Mouse (Mus musculus): ENCODE data around the gene Fn3krp.

Fn3krp gene

DNA sequence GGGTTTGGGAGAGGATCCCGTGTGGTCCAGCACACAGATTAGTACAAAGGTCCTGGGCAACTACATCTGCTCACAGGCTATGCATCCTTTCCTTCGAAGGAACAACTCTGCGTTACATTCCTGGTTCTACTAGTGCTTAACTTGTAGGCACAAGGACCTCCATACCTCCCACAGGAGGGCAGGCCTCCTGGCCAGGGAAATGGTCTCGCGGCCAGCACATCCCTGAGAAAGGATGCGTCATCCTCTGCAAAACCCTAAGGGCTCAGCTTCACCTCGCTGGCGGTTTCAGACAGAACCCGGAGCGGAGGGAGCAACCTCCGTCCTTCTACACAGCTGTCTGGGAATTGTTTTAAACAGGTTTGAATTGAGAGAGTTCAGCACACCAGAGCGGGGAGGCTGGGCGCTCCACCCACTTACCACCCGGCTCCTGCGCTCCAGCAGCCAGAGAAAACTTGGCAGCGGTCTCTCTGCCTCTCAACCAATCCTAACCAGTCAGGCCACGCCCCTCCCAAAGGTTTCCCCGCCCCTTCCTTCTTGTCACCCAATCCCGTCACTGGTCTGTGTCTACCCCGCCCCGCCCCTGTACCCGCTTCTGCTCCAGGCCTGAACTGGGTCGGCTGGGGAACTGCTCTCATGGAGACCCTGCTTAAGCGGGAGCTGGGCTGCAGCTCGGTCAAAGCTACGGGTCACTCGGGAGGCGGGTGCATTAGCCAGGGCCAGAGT, at the start of gene Fn3krp:
Gene Fn3krp, plus strand, starts transcription at position 572 of the 723 bp plus-strand sequence.
- in situ Hi-C loops (cut with MboI): no loop called here

DNA sequence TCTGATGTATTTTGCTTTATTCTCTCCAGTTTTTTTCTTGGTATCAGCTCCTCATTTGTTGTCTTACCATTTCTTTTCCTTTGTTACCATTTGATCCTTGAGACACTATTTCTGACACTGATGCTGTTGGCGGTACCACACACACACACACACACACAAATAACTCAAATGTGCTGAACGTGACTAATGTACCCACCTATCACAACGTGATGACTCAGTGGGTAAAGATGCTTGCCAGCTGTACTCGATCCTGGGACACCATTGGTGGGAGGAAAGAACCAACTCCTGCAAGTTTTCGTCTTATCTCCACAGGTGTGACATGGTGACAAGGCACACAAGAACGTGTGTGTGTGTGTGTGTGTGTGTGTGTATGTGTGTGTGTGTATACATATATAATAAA, 47.9 kb upstream of the Fn3krp start:
- in situ Hi-C loops (cut with MboI): no loop called here

DNA sequence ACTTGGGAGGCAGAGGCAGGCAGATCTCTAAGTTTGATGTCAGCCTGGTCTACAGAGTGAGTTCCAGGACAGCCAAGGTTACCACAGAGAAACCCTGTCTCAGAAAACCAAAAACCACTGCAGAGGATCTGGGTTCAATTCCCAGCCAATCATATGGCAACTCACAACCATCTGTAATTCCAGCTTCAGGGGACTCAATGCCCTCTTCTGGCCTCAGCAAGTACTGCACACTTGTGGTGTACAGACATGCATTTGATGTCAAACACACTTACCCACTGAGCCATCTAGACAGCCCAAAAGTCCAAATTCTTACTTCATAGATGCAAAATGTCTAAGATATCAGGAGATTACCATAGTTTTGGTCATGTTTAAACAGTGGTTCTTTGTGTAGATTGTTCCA, 42.6 kb upstream of the Fn3krp start:
- in situ Hi-C loops (cut with MboI): no loop called here

DNA sequence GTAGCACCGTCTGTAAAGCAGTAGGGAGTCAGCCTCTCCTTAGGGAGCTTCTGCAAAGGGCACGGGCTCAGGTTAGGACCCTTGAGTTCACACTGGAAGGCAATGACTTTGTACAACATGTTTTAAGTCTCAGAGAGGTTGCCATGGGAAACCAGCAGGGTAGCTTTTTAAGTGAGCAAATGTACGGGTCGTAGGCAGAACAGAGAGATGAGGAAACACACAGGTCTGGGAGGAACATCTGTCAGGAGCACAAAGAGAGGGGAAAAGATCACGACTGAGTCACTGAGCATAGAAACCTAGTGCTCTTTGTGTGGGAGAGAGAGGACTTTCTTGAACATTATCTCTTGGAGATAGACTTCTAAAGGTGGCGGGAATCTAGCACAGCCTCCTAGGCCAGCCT, 40.9 kb upstream of the Fn3krp start:
- in situ Hi-C loops (cut with MboI): no loop called here

DNA sequence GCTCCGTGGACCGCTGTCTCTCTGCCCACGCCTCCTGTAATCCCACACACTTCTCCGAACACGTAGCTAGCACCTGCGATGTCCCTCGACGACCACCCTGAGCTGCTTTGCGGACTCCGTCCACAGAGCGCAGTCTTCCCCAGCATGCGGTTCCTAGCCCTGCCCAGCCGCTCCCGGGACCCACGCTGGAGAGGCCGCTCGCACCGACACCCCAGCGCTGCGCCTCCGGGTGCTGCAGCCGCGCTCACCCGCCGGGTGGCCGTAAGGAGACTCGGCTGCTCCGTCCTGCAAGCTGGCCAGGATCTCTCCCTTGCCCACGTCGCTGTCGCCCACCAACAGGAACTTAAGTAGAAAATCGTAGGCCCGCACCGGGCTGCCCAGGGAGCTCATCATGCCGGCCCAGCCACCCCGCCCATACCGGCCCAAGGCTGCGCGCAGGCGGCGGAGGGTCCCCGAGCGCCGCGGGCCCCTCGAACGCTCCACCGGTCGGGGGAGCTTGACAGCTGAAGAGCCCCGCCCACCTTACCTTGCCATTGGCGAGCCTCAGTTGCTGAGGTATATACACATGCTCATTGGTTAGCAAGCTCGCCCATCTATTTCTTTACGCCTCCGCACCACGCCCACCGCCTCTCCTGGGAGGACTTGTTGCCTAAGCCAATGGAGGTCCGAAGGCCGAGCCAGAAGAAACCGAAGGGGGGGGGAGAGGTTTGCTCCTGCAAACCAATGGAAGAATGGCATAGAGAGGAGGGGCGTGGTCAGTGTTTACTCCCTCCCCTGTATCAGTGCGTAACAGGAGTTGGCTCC, 33.2 kb upstream of the Fn3krp start, which contains the start of gene Rab40b:
Gene Rab40b, minus strand, starts transcription at position 502 of the 804 bp plus-strand sequence.
- in situ Hi-C loops (cut with MboI): no loop called here

DNA sequence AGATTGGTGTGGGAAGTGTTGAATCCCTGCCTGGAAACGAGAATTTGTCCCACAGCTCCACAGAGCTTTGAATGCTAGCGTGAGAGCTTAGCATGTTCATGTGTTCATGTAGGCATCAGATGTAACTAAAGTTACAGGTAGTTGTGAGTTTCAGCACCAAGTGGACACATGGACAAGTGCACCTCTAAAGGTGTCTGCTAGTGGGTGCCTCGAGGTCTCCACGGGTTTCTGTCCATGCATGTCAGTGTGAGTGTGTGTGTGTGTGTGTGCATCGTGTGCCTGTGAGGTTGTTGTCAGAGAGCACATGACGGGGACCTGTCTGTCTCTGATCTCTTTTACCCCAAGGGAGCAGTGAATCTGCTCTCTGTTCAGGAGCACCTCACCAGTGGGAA, 32.7 kb upstream of the Fn3krp start:
- in situ Hi-C loops (cut with MboI): no loop called here

DNA sequence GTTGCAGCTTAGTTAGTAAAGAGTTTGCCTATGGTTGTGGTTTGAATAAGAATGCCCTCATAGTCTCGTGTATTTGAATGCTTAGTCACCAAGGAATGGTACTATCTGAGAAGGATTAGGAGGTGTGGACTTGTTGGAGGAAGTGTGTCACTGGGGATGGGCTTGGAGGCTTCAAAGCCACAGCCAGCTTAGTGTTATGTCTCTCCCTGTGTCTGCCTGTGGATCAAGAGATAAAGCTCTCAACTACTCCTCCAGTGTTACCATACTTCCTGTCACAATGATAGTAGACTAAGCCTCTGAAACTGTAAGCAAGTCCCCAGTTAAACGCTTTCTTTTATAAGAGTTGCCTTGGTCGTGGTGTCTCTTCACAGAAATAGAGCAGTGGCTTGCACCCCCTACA, 30.4 kb upstream of the Fn3krp start:
- in situ Hi-C loops (cut with MboI): no loop called here

DNA sequence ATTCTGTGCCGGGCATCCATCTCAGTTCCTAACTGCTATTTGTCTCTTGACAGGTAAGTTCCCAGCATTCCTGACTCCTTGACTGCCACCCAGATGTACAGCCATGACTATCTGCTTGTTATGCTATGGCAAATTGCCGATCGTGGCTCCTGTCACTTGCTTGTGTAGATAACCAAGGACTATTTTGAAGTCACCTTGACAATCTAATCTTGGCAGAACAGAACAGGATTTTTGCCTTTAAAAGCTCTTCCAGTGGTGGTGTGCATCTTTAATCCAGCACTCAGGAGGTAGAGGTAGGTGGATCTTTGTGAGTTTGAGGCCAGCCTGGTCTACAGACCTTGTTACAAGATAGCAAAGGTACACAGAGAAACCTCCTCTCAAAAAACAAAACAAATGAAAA, 28.8 kb upstream of the Fn3krp start:
- in situ Hi-C loops (cut with MboI): no loop called here

DNA sequence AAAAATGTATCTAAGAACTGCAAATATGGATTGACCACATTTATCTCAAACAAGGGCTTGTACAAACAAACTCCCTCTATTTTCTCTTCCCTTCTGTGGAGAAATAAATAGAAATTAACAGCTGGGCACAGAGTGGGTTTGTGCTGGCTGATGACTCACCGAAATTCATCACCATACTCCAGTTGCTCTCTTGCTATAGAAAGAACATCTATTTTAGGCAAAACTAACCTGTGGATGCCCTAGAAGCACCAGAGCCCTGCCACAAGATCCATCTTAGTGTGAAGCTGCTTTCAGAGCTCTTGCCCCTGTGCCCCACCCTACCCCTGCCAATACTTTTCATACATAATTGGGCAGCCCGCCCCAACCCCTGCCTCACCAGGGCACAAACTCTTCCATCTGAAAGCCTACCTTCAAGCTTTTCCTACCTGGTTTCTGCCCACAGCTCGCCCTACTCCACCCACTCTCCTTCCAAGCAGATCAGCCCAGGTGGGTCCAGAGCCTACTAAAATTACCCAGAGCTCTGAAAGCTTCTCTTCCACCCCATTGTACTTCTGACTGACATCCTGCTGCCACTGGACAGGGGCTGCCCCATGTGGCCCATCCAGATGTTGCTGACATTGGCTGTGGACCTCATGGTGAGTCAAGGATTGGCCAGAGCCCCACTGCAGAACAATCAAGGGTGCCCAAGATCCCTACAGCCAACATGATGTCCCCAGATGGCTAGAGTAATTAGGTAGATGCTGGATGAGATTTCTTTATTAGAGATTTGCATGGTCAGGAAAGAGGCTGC, 13.6 kb upstream of the Fn3krp start:
- in situ Hi-C loops (cut with MboI): no loop called here

DNA sequence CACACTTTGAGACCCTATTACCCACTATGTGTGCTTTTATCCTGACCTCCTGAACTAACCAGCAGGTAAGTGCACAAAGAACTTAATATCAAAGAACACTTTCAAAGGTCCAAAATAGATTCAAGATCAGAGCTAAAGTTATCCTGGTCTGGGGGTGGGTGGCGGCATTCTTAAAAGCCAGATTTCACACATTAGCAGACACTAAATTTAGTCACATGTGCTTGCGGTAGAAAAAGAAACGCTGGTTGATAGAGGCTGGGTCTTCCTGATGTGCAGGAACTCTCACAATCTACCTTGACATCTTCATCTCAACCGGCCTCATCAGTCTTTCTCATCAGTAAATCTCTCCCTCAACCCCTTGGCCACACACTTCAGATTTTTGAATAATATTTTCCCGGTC, 6.4 kb upstream of the Fn3krp start:
- in situ Hi-C loops (cut with MboI): no loop called here

DNA sequence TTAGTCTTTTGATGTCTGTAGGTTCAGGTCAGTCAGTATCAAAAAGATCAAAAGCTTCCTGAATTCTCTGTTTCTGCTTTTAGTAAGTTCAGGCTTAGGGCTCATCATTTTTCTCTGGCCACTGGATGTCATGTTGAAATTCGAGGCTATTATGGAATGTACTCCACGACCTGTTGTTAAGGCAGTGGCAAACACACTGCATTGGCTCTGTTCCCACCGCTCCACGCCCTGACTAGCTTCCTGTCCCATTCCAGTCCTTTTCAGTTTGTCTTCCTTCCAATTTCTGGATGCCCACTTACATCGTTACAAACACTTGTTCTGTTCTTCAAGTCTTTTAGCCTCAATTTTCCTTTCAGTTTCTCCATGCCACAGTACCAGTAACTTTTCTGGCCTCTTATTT, 5.8 kb upstream of the Fn3krp start:
- in situ Hi-C loops (cut with MboI): no loop called here

DNA sequence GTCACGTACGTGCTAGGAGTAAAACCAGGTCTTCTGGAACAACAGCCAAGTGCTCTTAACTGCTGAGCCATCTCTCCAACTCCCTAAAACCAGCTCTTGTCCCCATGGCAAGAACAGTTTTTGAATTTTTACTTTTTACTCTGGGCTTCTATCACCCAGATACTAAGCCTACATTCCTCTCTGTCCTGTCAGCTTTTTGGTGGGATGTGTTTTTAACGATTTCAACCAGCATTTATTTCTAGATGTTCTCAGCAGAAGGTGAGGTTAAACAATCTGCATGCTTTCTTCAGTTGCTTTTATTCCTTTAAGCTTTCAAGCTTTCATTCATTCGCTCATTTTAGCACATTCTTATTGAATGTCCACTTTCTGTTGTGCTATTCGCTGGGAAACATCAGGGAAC, 3.2 kb upstream of the Fn3krp start:
- in situ Hi-C loops (cut with MboI): no loop called here

DNA sequence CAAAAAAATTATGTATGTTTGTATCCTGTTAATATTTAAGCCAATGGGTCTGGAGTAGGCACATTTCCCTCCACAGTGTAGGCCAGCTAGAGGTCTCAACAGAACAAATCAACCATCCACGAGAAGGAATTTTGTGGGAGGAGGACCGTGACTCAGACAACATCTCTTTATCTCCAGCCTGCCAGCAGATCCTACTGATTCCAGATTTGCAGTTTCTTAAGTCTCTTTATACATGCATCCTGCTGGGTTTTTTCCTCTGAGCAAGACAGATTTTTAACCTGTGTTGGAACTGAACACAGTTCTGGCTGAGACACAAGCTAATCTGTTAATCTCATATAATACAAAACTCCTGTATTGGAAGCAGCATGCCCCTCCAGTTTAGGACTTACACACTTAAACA, 2.3 kb upstream of the Fn3krp start:
- in situ Hi-C loops (cut with MboI): no loop called here

DNA sequence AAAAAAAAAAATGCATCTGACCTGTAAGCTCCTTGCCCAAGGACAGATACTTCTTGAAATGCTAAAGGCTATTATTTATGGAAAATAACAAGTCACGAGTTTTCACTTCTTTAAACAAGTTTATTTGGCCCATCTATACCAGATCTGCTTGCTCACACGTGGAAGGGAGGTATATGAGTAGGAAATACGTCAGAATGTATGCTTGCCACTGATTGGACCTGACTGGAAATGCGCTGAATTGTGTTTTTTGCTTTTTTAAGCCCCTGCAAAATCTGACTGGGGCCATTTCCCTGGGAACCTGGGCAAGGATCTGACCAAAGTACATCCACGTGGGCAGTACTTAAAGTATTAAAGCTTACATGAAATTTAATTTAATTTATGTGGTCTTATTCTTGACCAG, 822 bp upstream of the Fn3krp start:
- in situ Hi-C loops (cut with MboI): no loop called here

DNA sequence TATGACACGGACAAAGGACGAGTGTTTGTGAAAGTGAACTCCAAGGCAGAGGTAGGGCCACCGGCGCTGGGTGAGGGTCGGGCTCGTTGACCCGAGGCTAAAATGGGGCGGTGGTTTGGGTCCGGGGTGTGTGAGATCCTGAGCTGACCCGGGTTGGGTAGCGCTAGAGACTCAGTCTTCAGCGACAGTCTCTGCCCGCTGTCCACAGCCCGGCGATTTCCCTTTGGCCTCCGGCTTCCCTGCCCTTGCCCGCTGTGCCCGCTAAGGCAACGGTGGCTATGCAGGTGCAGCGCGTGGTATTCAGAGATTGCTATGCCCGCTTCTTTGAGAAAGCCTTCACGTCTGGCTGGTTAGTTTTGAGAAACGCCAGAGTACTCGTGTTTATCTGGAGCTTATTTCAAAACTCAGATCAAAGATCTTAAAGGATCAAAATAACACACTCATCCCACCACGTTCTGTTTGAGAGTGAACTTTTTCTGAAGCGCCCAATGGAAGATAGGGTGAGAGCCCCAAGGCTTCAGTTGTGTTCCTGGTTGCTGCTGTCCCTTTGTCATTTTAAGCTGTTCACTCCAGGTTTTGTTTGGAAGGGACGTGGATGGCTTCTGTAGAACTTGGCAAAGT, 462 bp downstream of the Fn3krp start:
- in situ Hi-C loops (cut with MboI): no loop called here

DNA sequence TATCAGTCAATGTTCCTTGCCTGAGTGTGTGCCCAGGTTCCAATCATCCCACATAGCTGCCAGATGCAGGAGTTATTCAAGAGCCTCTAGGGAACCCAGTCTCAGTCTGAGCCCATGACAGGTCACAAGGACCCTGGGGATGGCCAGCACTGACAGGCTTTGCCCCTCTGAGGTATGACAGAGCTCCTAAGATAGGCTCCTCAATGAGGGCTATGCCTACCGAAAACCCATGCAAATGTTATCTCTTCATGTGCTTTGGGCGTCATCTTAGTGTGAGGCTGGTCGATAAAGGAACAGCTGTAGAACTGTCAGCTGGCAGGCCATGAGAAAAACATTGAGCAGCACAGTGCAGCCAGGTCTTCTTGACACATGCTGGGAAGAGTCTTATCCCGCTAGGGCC, 12.2 kb downstream of the Fn3krp start:
- in situ Hi-C loops (cut with MboI): no loop called here

DNA sequence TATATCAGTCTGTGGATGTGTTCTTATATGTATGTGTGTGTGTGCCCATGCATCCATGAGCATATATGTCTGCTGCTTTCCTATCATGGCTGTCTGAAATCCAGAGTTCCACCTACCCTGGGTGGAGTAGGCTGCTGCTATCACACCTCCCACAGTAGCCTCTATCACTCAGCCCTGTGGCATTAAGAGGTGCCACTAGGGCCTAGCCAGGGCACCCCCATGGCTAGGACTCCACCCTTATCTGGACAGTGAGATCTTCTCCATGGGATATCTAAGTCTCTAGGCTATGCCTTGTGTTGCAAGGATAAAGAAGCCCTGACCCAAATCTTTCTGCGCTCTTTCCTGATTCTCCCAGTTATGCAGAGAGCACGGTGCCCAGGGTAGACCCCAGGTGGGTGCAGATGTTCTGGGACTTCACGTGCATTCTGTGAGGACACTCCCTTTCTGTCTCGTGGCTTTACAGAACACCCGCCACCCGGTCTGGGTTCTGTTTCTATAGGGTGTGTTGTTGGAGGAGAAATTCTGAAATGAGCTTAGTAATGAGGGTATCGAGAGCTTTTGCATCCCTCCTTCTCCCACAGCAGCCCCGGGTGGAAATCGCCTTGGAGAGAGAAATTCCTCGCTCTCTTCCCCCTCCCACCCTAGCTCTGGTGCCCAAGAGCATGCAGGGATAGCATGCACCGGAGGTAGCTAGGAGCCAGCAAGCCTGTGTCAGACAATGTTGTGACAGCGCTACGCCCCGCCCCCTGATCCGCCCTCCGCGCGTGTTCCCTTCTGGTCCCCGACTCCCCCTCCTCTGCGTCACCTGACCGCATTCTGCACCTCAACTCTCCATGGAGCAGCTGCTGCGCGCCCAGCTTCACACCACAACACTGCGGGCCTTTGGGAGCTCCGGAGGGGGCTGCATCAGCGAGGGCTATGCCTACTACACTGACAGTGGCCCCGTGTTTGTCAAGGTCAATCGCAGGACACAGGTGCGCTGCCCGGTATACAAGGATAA, 13.3 kb downstream of the Fn3krp start, which contains the start of gene Fn3k:
Gene Fn3k, plus strand, starts transcription at position 758 of the 1,000 bp plus-strand sequence.
- in situ Hi-C loops (cut with MboI): no loop called here

DNA sequence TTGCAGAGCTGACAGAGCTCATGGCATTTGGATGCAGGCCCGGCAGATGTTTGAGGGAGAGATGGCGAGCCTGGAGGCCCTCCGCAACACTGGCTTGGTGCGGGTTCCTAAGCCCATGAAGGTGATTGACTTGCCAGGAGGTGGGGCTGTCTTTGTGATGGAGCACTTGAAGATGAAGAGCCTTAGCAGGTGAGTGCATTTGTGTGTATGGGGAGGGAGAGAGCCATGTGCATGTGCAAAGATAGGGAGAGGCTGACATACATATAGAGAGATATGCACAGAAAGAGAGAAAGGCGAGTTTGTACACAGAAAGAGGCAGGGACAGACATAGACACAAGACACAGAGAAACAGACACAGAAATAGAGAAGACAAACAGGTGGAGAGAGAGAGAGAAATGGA, 16.0 kb downstream of the Fn3krp start:
- in situ Hi-C loops (cut with MboI): no loop called here

DNA sequence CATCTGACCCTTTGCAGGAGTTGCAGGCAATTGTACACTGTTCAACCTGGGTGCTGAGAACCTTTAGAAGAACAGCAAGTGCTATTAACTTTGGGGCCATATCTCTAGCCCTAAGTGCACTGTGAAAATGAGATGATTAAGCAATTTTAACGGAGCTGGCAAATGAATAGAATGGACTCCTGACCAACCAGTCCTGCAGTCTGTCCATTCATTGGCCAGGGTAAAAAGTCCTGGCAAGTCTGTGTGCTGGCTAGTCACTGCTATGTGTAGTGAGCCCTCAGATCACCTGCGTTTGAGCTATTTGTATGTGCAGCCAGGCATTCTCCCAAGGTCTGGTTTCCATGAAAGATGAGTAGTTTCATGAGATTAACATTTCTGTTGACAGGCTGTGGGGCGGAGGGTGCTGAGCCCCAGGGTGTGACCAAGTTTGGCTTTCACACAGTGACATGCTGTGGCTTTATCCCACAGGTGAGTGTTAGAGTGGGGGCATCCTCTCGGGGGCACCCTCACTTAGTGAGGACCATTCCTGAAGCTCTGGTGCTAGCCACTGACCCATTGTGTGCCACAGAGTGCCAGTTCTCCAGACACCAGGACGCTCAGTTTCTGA, 18.6 kb downstream of the Fn3krp start:
- in situ Hi-C loops (cut with MboI): no loop called here

DNA sequence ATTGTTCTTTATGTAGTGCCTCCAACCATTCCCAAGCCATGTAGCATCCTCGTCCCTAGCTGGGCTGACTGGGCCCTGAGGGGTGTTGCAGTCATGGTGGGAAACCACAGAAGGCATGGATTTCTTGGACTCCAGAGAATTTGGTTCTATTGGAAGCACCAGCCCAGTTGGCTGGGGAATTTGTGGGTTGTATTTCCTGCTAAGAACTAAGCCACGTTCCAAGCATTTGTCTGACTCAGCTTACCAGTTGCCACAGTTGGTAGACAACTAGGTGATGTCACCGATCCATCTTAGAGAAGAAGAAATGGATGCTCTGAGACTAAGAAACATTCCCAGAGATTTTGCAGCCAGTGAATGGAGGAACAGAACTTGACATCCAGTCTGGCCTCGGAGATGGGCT, 20.5 kb downstream of the Fn3krp start:
- in situ Hi-C loops (cut with MboI): no loop called here

Data from mature B cell (primary cell).